Mouse (Mus musculus): Measurements from ENCODE around the gene Gpi1.

- TF ChIP-seq POLR2A (IDR thresholded peaks at IDR 0.05; ENCODE audit: low read depth, low read length) (no peak), CTCF (IDR thresholded peaks at IDR 0.05; ENCODE audit: borderline replicate concordance, insufficient read depth, low read length) (no peak)
These were observed 8.4 kb downstream of the Gpi1 start for GRCm38 (mm10) chr7:34221594-34222250.

Data from embryonic fibroblast, embryonic 13.5 days (primary cell).